Mouse (Mus musculus): ENCODE results near the gene Sox13.

GRCm38 (mm10) chr1:133377547-133377946 is 46.6 kb downstream of the Sox13 start:
- no peak for TF ChIP-seq POLR2A (IDR thresholded peaks at IDR 0.05; ENCODE audit: insufficient read length, low read depth)
- TF ChIP-seq E2F4 (IDR thresholded peaks at IDR 0.05; ENCODE audit: insufficient read depth), result no peak
- TF ChIP-seq SRF (IDR thresholded peaks at IDR 0.05; ENCODE audit: control insufficient read depth, insufficient read length, low read depth), result no peak
- TF ChIP-seq MAX (IDR thresholded peaks at IDR 0.05; ENCODE audit: low read depth), result no peak
- TF ChIP-seq USF1 (IDR thresholded peaks at IDR 0.05; ENCODE audit: low read depth), result no peak
- no peak for TF ChIP-seq TCF3 (IDR thresholded peaks at IDR 0.05; ENCODE audit: insufficient read length, low read depth)
- TF ChIP-seq MYOD1 (IDR thresholded peaks at IDR 0.05; ENCODE audit: control insufficient read depth in 1 of 3, insufficient read length in 2 of 3, low read depth in 2 of 3), result no peak
- no peak for TF ChIP-seq TCF12 (IDR thresholded peaks at IDR 0.05; ENCODE audit: insufficient read depth, poor library complexity, severe bottlenecking)
- no peak for TF ChIP-seq REST (IDR thresholded peaks at IDR 0.05; ENCODE audit: insufficient read depth, insufficient read length)
- TF ChIP-seq CEBPB (IDR thresholded peaks at IDR 0.05; ENCODE audit: insufficient read depth, poor library complexity, severe bottlenecking), result no peak
- TF ChIP-seq POLR2AphosphoS2 (IDR thresholded peaks at IDR 0.05; ENCODE audit: insufficient read length, low read depth), result no peak
- TF ChIP-seq MYOG (IDR thresholded peaks at IDR 0.05; ENCODE audit: control insufficient read depth in 1 of 3, insufficient read depth in 1 of 3, insufficient read length in 2 of 3, low read depth in 2 of 3), result no peak
